Mouse (Mus musculus) erythroid progenitor cell, adult 5-6 weeks (primary cell): Measurements from ENCODE around the gene Fam149b. TPM values are rescaled to one million over a fixed set of nuclear protein-coding genes. Genes with fewer than 3 reads are reported as not detected.
"Not testable (repeated sequence)": the region's sequence is repeated elsewhere in the genome, so short reads cannot be mapped to it uniquely, and the experiment has no call there.

ENCODE experiments used
- ATAC-seq: replicated peaks from 2 replicates; pipeline ENCODE4 v1.8.0; 2016; ENCODE audit warnings: moderate number of reproducible peaks, mild to moderate bottlenecking, moderate TSS enrichment, inconsistent platforms; ENCODE audit not compliant: poor library complexity, low FRiP score, severe bottlenecking
- total RNA-seq, 2 experiments: library from RNA; stranded (forward) in 1 of 2; stranded (reverse) in 1 of 2; fragments of 150-400 nt in 1 of 2; fragments of 186-747, 209-891 nt in 1 of 2; gene quantifications; 2 replicates each; pipeline versions ENCODE4 v1.2.3 to v1.2.4; 2015 to 2017; ENCODE audit warnings: low replicate concordance in 2 of 2

Fam149b gene
- total RNA-seq (2015; ENCODE audit: low replicate concordance) (13.4 and 27.4 TPM in 2 replicates), total RNA-seq (2017; ENCODE audit: low replicate concordance) (17.8 and 24.6 TPM in 2 replicates)

GRCm38 (mm10) chr14:20347991-20348541 is at the start of gene Fam149b, which contains the start of gene Ecd:
TSS of gene Fam149b (plus strand) at chr14:20348162.
TSS of gene Ecd (minus strand) at chr14:20348121.
- ATAC-seq: peak; percentile 98

DNA sequence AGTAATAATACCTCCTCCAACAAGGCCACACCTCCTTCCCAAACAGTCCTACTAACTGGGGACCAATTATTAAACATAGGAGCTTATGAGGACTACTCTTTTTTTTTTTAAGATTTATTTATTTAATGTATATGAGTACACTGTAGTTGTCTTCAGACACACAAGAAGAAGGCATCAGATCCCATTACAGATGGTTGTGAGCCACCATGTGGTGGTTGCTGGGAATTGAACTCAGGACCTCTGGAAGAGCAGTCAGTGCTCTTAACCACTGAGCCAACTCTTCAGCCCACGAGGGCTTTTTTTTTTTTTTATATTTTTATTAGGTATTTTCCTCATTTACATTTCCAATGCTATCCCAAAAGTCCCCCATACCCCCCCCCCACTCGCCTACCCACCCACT is 42.9 kb upstream of the Fam149b start:
- ATAC-seq: not testable (repeated sequence)

- ATAC-seq: no peak
Measured at GRCm38 (mm10) chr14:20315137-20315536, 32.8 kb upstream of the Fam149b start.

GRCm38 (mm10) chr14:20319420-20319819 is 28.5 kb upstream of the Fam149b start:
- ATAC-seq: 0 out of 2 replicates have a peak, but pooled peaks have one; percentile 49

DNA sequence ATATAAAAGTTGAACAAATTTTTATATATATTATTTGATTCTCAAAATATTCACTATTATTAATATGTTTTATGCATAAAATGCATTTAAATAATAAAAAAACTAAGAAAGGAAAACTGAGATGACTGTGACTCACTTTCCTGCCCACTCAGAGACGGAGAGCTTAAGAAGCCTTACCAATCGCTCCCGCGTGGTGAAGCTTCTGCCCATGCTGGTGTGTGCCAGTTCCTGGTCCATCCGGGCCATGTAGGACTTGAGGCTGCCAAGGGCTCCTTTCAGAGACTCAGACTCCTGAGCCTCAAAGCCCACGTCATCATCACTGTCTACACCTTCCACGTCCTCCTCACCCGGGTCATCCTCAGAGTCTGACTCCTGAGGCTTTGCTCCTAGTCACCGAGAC is 23.8 kb upstream of the Fam149b start:
- ATAC-seq: no peak

DNA sequence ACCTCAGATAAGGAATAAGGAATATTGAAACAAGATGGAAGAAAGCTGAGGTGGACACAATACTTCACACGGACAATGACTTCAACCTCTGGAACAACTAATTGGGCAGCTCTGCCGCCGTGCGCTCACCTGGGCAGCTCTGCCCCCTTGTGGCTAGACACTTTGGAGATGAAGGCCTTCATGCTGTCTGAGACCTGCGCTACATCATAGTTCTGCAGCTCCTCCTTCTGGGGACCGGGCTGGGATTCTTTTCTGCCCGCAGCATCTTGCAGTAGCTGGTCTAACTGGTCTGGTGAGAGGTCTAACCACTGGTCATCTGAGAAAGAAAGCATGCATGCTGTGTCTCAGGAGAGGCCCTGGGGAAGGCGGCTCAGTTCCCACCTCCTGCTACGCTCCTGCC is 19.5 kb upstream of the Fam149b start:
- 0 out of 2 replicates have a peak, but pooled peaks have one; percentile 46 for ATAC-seq

DNA sequence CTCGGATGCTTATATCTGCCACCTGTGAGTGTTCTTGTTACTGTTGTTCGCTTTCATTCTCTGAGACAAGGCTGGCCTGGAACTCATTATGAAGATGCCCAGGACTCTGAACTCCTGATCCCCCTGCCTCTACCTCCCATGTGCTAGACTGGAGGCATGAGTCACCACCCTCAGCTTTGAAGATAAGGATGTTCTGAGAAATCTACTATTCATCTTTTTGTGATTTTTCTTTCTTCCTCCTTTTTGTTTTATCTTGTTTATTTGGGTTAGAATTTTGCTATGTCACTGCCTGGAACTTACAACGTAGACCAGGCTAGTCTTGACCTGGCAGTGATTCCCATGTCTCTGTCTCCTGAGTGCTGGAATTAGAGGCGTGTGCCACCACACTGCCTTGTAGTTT is 16.6 kb upstream of the Fam149b start:
- ATAC-seq: no peak

DNA sequence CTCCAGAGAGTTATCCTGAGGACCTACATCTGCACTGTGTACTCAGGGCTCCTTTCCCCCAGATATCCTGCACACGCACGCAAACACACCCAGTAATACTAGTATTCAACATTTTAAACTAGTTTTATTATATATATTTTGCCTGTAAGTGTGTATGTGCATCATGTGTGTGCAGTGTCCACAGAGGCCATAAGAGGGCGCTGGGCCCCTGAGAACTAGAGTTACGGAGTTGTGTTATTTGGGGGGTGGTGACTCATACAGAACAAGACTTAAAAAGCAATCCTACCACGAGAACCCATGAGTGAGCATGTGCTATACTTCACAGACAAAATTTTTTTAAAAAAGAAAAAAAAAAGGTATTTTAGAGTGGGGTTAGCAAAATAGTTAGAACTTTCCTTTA is 8.5 kb upstream of the Fam149b start:
- no peak for ATAC-seq

DNA sequence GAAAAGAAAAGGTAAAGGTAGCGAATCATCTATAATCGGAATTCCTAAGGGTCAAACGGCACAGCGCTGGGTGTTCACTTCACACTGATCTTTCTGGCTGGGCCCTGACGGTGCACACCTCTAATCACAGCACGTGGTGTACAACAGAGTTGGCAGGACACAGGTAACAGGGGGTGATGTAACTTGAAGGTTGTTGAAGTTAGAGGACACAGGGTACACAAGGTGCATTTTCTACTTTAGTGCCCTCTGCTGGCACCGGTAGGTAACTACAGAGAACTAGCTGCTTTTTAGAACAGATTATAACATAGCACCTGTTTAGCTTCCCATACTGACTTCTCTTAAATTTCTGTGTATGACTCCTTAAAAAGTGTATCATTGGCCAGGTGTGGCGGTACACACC is 7.8 kb upstream of the Fam149b start:
- ATAC-seq: peak; percentile 79

GRCm38 (mm10) chr14:20340866-20341265 is 7.1 kb upstream of the Fam149b start:
- ATAC-seq: peak; percentile 83

DNA sequence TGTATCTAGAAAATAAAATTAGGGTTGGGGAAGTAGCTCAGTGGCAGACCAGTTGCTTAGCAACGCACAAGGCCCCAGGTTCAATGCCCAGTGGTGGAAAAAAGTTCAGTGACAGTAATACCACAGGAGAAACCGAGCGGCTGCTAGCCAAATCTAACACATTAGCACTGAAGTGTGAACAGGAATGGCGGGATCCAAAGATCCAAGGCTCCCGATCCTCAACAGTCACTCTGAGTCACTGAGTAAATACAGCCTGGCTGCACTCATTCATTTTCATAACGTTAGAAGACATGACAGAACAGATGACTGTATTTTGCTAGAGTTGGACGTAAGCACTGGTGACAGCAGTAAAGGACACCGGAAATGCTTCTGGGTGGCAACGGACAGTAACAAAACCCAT is 2.1 kb upstream of the Fam149b start:
- no peak for ATAC-seq

DNA sequence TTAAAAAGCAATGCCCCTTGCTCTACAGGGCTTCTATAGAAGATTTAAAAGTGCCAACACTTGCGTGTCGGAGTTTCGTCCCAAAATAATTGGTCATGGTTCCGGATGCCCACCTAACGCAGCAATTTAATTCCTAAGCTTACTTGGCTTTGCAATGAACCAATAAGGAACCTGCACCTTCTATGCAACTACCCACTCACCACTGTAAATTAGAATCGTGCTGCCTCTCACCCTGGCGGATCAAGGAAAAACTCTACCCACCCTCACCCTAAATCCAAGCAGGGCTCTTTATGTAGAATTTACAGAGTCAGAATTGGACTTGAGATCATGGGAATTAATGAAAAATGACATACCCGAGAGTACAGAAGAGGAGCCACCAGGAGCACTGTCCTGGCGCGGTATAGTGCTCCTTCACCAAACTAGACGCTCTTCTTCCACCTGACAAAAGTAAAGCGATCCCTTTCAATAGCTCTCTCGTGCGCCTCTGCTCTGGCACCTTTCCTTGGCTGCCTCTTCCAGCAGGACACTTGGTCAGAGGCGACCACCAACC is 446 bp upstream of the Fam149b start:
- peak; percentile 69 for ATAC-seq

DNA sequence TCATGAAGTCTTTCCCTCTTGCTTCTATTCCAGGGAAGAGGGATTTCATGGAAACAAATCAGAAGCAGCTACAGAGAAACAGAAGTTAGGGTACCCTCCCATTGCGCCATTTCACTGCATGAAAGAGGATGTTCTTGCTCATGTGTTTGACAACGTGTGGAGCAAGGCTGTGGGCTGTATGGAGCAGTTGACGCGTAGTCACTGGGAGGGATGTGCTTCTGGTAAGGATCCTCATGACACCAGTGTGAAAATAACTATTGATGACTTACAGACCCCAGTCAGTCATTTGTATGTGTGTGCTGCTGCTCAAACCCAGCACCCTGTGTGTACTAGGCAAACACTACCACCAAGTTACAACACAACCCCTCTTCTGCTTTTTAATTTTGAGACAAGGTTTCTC is 15.3 kb downstream of the Fam149b start:
- no peak for ATAC-seq

- ATAC-seq: no peak
Measured at GRCm38 (mm10) chr14:20368271-20368670, 20.3 kb downstream of the Fam149b start.

- ATAC-seq: no peak; the same call in 1 of the 2 replicates
Measured at GRCm38 (mm10) chr14:20370798-20371197, 22.8 kb downstream of the Fam149b start.

GRCm38 (mm10) chr14:20371854-20372253 is 23.9 kb downstream of the Fam149b start:
- ATAC-seq: no peak

DNA sequence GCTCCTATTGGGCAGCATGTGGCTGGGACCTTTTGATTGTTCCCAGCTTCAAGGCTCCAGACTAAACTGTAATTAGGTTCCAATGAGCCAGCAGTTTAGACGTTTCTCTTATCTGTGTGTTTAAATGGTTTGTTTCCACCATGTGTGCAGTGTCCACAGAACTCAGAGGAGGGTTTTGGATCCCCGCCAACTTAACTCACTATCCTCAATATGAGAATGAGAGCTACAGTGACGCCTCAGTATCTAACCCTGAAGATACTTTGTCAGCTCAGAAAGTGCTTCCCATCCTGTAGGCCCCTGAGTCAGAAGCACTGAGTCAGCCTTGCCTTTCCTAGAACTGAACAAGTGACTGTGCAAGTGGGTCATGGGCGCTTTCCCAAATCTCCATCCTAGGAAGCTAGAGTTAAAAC is 29.2 kb downstream of the Fam149b start:
- no peak for ATAC-seq

DNA sequence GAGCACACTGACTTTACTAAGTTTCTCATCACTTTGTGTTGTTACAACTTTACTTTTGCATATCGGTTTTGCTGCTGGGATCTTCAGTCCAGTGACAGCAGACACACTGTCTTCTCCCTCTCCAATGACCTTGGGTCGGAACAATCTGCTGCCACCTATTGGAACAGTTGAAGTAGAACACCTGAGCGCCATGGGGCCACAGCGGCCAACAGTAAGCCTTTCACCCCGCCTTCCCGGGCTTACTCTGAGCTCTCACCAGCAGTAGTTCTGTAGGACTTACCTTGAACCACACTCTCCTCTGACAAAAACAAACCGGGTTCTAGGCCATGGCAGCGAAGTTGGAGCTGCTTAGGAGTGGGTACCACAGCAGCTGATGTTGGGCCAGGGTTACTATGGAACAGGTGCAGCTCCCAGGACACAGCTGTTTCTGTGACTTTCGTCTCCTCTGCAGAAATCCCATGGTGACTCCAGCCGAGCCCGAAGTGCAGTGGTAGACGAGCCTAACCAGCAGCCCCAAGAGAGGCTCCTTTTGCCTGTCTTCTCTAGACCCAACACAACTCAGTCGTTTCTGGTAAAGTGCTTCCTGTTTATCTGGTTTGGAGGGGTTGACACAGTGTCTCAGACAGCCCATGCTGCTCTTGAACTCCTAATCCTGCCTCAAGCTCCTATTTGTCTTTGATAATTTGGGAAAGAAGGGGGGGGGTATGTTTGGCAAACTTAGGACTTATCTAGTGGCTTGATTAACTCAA is 30.5 kb downstream of the Fam149b start:
- peak; percentile 96 for ATAC-seq

GRCm38 (mm10) chr14:20379087-20379640 is 31.2 kb downstream of the Fam149b start:
- no peak for ATAC-seq

DNA sequence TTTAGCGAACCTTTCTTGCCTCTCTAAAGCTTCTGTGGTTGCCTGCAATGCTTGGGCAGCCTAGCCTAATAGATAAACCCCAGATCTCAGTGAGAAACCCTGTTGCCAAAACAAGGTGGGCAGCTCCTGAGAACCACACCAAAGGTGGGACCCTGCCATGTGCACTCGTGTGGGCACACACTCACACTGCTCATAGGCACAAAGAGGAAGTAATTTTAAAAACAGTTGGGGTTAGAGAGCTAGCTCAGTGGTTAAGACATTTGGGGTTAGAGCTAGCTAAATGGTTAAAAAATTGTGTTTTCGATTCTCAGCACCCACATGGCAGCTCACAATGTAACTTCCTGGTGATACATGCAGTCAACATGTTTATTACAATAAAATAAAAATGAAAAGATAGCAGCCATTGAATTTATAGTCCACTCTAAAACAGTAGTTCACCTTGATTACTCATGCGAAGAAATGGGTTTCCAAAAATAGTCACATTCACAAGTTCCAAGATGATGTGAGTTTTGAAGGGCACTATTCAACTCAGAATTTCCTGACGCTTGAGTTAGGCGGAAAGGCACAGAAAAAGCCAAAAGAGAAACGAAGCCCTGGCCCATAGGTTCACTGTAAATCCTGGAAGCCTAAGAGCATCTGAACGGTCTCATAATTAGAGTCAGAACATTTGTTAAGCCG is 31.9 kb downstream of the Fam149b start:
- no peak for ATAC-seq
